Mouse (Mus musculus) small intestine, adult 2 months (tissue): Measurements from ENCODE around the gene Hps6.

Experiments
- CTCF ChIP-seq: fragments of 200-500 bp; IDR thresholded peaks from 2 replicates; pipeline ENCODE4 v1.5.1; 2012; ENCODE audit warnings: low read depth, mild to moderate bottlenecking, control low read depth, inconsistent platforms, low read length, moderate library complexity, mixed read lengths; ENCODE audit not compliant: insufficient replicate concordance, insufficient read length; ENCODE audit errors: extremely low read depth
- POLR2A ChIP-seq: fragments of 200-500 bp; IDR thresholded peaks from 2 replicates; pipeline ENCODE4 v1.6.1; 2012; ENCODE audit warnings: low read depth, mild to moderate bottlenecking, control low read depth, inconsistent platforms, low read length, moderate library complexity

DNA sequence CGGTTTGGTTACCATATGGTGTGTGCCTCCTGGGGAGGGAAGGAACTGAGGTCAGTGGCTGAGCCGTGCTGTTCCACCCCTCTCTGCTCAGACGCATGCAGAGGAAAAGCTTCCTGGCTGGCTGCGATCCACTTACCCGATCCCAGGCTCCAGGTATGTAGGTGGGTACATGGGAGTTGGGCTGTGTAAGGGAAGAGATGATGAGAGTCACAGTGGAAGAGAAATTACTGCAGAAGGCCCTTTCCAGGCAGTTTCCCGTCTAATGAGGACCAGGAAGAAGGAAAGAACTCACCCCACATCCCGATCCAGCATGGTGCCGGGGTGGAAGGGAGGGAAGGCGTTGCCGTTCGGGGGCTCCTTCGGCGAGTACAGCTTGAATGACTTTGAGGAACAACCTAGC, 32.7 kb downstream of the Hps6 start:
- TF ChIP-seq CTCF: no peak
- no peak for TF ChIP-seq POLR2A
